Mouse (Mus musculus) heart, postnatal 0 days (tissue): ENCODE measurements around the gene Gsx2. TPM values are rescaled to one million over a fixed set of nuclear protein-coding genes. Genes with fewer than 3 reads are reported as not detected.

ENCODE experiments used
- ATAC-seq: fragments of 200-750 bp; cut with Nextera tagmentation; 2 replicates; pipeline ENCODE4 v1.8.0; 2017; ENCODE audit warnings: low read depth, moderate number of reproducible peaks, moderate library complexity; ENCODE audit not compliant: insufficient read depth
- DNase-seq: peaks from one replicate; pipeline ENCODE4 v3.0.0-alpha.2; 2016; ENCODE audit warnings: low spot score
- H3K27ac ChIP-seq: fragments of 300-500 bp; sonication (generic); 2 replicates; pipeline ENCODE4 v1.5.1; 2014; ENCODE audit warnings: low read depth, mild to moderate bottlenecking
- H3K27me3 ChIP-seq: fragments of 300-500 bp; sonication (generic); 2 replicates; pipeline ENCODE4 v1.6.1; 2014; ENCODE audit warnings: low read length, mixed read lengths; ENCODE audit not compliant: control insufficient read depth, insufficient read depth
- H3K36me3 ChIP-seq: fragments of 300-500 bp; sonication (generic); replicated peaks from 2 replicates; pipeline ENCODE4 v1.6.1; 2014; ENCODE audit warnings: low read length, mixed read lengths; ENCODE audit not compliant: control insufficient read depth, insufficient read depth
- H3K4me1 ChIP-seq: fragments of 300-500 bp; sonication (generic); 2 replicates; pipeline ENCODE4 v1.6.1; 2014; ENCODE audit warnings: antibody characterized with exemption; ENCODE audit not compliant: control insufficient read depth, insufficient read depth
- H3K4me2 ChIP-seq: fragments of 300-500 bp; sonication (generic); 2 replicates; pipeline ENCODE4 v1.6.1; 2014; ENCODE audit warnings: low read depth, mild to moderate bottlenecking, low read length, moderate library complexity
- H3K4me3 ChIP-seq: fragments of 300-500 bp; sonication (generic); 2 replicates; pipeline ENCODE4 v1.5.1; 2014; ENCODE audit warnings: low read depth, low read length
- H3K9ac ChIP-seq: fragments of 300-500 bp; sonication (generic); replicated peaks from 2 replicates; pipeline ENCODE4 v1.6.1; 2014; ENCODE audit warnings: low read depth, low read length, mixed read lengths
- H3K9me3 ChIP-seq: fragments of 300-500 bp; sonication (generic); replicated peaks from 2 replicates; pipeline ENCODE4 v1.6.1; 2016; ENCODE audit warnings: low read length; ENCODE audit not compliant: control insufficient read depth
- CTCF ChIP-seq: IDR thresholded peaks from 2 replicates; pipeline ENCODE4 v1.5.1; 2016; ENCODE audit warnings: antibody characterized with exemption, control low read depth, low read depth
- EP300 ChIP-seq: IDR thresholded peaks from 2 replicates; pipeline ENCODE4 v1.6.1; 2016; ENCODE audit warnings: antibody characterized with exemption, low read depth
- WGBS: fragments of 180-500 bp; shearing (Covaris S2); extraction: QIAGEN DNeasy Blood & Tissue Kit; methylation state at CpG from one replicate; pipeline ENCODE4 v1.1.7; 2014; 5-methylcytosine and 5-hydroxymethylcytosine counted together
- polyA plus RNA-seq: library from polyadenylated mRNA; unstranded; fragments of >200 nt; fragmentation: Nextera tagmentation; extraction: Ambion mirVana; gene quantifications from 2 replicates; pipeline ENCODE4 v1.2.1, GENCODE M21; 2015
- total RNA-seq: library from RNA; depleted of rRNA; stranded (reverse); fragments of >200 nt; gene quantifications from 2 replicates; pipeline ENCODE4 v1.2.3, GENCODE M21; 2014; ENCODE audit warnings: low replicate concordance

The Gsx2 gene
- total and polyA plus RNA-seq, 2 experiments from 2014 or later, result not detected

- no peak for TF ChIP-seq CTCF
- no peak for TF ChIP-seq EP300
- Histone ChIP-seq H3K4me3 (no peak overlapping the region), H3K9me3 (no peaks in the 10 kb centered on the region), H3K9ac (no peak overlapping the region), H3K27me3 (peaks cover 100% of the 10 kb centered on the region), H3K27ac (no peak overlapping the region), H3K4me1 (no peaks in the 10 kb centered on the region), H3K36me3 (no peaks in the 10 kb centered on the region), H3K4me2 (no peak overlapping the region)
- DNase-seq, result no peak
- no peak for ATAC-seq
- WGBS, result 16% methylated on average over 4 of the region's 4 CpGs
Observed at GRCm38 (mm10) chr5:75072532-75072931, 2.9 kb upstream of the Gsx2 start.

DNA sequence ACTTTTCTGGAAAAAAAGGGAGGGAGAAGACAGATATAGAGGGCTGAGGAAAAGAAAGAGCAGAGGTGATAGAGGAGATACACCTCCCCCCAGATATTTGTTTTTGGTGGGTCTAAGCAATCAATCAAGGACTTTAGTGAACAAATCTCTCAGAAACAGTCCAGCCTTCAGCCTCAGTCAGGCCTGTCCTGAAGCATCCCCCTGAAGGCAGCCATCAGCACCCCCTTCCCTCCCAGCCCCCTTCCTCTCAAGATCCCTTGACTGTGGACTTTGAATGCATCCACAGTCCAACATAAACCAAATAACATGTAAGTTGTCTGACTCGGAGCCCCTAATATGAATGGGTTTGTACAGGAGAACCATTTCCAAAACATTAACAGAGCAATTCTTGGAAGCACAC lies 2.2 kb upstream of the Gsx2 start:
- Histone ChIP-seq H3K27ac (no peak overlapping the region), H3K9ac (no peak overlapping the region), H3K4me2 (no peak overlapping the region), H3K9me3 (no peaks in the 10 kb centered on the region), H3K4me1 (no peaks in the 10 kb centered on the region), H3K36me3 (no peaks in the 10 kb centered on the region), H3K4me3 (no peak overlapping the region), H3K27me3 (peaks cover 100% of the 10 kb centered on the region)
- TF ChIP-seq EP300 (no peak), CTCF (no peak)
- ATAC-seq (no peak), DNase-seq (no peak)
- 34% methylated on average over 1 of the region's 1 CpGs for WGBS

DNA sequence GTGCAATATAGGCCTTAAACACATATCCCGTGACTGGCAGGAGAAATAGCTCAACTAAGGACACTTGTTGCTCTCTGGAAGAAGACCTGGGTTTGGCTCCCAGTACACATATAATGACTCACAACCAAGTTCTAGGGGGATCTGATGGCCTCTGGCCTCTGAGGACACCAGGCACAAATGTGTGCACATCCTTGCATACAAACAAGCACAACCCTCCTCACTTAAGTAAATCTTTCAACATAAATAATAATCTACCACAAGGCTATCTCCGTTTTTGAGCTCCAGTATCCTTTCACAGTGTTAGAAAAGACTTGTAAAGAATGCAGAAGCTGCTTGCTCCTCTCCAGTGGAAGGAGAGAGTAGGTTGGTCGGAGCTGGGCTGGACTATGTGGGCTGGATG lies 1.7 kb upstream of the Gsx2 start:
- no peak for ATAC-seq
- no peak overlapping the region for H3K4me2 ChIP-seq
- H3K9ac ChIP-seq, result no peak overlapping the region
- H3K27ac ChIP-seq, result no peak overlapping the region
- no peaks in the 10 kb centered on the region for H3K9me3 ChIP-seq
- H3K36me3 ChIP-seq, result no peaks in the 10 kb centered on the region
- WGBS, result 34% methylated on average over 3 of the region's 3 CpGs
- H3K4me3 ChIP-seq, result no peak overlapping the region
- peaks cover 100% of the 10 kb centered on the region for H3K27me3 ChIP-seq
- H3K4me1 ChIP-seq, result no peaks in the 10 kb centered on the region
- no peak for TF ChIP-seq CTCF
- TF ChIP-seq EP300, result no peak
- no peak for DNase-seq

GRCm38 (mm10) chr5:75074132-75074531 lies 1.3 kb upstream of the Gsx2 start:
- Histone ChIP-seq H3K9me3 (no peaks in the 10 kb centered on the region), H3K9ac (no peak overlapping the region)

GRCm38 (mm10) chr5:75074537-75075382 lies 641 bp upstream of the Gsx2 start:
- no peaks in the 10 kb centered on the region for H3K36me3 ChIP-seq
- peaks cover 100% of the 10 kb centered on the region for H3K27me3 ChIP-seq
- H3K27ac ChIP-seq, result no peak overlapping the region
- 12% methylated on average over 15 of the region's 15 CpGs for WGBS
- DNase-seq (no peak), ATAC-seq (no peak)
- TF ChIP-seq CTCF (no peak), EP300 (no peak)
- no peak overlapping the region for H3K4me2 ChIP-seq
- H3K4me3 ChIP-seq, result no peak overlapping the region
- no peaks in the 10 kb centered on the region for H3K4me1 ChIP-seq
- H3K9me3 ChIP-seq, result no peaks in the 10 kb centered on the region
- H3K9ac ChIP-seq, result no peak overlapping the region

More at GRCm38 (mm10) chr5:75074132-75074531, 1.3 kb upstream of the Gsx2 start:
- Histone ChIP-seq H3K4me1 (no peaks in the 10 kb centered on the region), H3K4me3 (no peak overlapping the region), H3K4me2 (no peak overlapping the region), H3K27me3 (peaks cover 100% of the 10 kb centered on the region), H3K27ac (no peak overlapping the region), H3K36me3 (no peaks in the 10 kb centered on the region)
- DNase-seq, result no peak
- no peak for ATAC-seq
- TF ChIP-seq EP300, result no peak
- no peak for TF ChIP-seq CTCF
- 29% methylated on average over 4 of the region's 4 CpGs for WGBS
